Mouse (Mus musculus) forelimb bud, embryonic 11.5 days (tissue): Measurements from ENCODE around the gene Ifnar1.
"Not testable (repeated sequence)": the region's sequence is repeated elsewhere in the genome, so short reads cannot be mapped to it uniquely, and the experiment has no call there.

Source experiments
- DNase-seq: peaks from one replicate; pipeline ENCODE4 v3.0.0-alpha.2; 2012; ENCODE audit warnings: low read depth, low spot score

Gene Ifnar1

GRCm38 (mm10) chr16:91484808-91485700, at the start of gene Ifnar1:
Gene Ifnar1, plus strand, starts transcription at chr16:91485238.
- DNase-seq, result peak; percentile 98

- no peak for DNase-seq
Observed at GRCm38 (mm10) chr16:91438081-91438480, 47.0 kb upstream of the Ifnar1 start.

GRCm38 (mm10) chr16:91438599-91438998, 46.4 kb upstream of the Ifnar1 start:
- DNase-seq, result not testable (repeated sequence)

DNA sequence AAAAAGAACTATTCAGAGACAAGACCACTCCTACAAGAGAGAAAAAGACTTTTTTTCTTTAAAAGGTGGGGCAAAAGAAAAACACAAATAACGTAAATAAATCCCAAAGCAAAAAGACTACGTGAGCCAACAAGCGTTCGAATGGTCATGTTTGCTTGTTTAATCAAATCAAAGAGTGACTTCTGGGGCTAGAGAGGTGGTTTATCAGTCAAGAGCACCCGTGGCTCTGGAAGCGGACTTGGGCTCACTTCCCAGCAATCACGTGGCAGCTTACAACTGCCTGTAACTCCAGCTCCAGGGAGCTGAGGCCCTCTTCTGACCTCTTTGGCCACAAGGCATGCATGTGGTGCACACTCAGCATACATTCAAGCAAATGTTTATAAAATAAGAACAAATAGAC, 43.7 kb upstream of the Ifnar1 start:
- no peak for DNase-seq

GRCm38 (mm10) chr16:91441811-91442240, 43.2 kb upstream of the Ifnar1 start:
- DNase-seq, result no peak

DNA sequence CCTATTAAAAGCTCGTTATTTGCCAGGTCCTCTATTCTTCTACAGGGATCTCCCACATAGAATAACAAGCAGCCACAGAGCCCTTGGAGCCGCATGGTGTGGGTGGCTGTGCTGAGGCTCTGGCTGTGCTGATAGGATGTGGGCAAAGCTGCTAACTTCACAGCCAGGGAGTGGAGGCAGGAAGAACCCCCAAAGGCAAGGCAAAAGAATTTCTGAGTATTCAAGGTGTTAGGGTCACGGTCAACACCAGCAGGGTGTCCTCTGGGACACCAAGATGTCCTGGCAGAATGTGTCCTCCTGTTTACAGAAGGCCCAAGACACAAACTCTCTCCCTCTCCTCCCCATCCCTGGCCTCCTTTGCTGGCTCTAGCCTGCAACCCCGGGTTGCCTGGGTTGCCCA, 42.6 kb upstream of the Ifnar1 start:
- DNase-seq, result no peak

DNA sequence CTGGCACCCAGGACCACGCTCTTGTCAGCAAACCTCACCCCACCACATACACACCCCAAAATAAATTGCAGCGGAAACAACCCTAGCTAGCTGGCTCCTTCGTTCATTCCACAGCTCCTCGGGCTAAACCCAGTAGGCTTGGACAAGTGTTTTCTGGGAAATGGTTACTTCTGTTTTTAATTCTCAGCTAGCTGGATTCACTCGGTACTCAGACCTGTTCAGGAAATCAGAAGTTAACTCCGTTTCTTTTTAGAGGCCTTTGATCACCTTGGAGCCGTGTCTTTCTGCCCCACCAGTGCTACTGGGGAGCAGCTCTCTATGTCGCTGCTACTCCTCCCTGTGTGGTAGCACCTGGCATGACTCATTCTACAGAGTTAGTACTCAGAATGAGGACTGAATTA, 41.8 kb upstream of the Ifnar1 start:
- no peak for DNase-seq

DNA sequence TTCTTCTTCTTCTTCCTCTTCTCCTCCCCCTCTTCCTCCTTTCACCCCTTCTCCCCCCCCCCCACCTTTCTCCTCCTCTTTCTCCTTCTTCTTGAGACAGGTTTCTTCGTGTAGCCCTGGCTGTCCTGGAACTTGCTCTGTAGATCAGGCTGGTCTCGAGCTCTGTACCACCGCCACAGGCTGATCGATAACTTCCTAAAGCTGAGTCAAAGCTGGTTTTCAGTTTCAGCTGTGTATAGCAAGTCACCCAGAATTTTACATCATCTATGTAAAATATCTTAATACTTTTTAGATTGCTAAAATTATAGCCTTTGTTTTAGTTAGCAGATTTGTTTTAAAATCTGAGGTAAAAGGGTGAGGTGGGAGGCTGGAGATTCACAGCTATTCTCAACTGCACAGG, 40.2 kb upstream of the Ifnar1 start:
- no peak for DNase-seq

DNA sequence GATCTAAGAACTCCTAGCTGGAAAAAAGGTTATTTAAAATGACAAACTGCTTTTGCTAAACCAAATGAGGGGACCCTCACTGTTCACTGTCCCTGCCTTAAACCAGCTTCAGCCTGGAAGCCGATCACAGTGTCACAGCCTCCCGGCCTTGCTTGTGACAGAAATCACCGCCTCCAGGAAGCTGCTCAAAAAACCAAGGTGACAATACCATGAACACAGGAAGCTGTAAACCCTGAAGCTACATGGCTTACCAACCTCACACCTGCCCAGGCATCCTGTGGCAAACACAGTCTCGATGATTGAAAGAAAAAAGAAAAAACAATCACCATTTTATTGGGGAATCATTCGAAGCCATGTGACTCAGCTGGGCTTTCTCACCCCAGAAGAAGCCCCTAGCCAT, 39.5 kb upstream of the Ifnar1 start:
- DNase-seq, result no peak

- no peak for DNase-seq
Observed at GRCm38 (mm10) chr16:91446778-91447511, 38.1 kb upstream of the Ifnar1 start.

DNA sequence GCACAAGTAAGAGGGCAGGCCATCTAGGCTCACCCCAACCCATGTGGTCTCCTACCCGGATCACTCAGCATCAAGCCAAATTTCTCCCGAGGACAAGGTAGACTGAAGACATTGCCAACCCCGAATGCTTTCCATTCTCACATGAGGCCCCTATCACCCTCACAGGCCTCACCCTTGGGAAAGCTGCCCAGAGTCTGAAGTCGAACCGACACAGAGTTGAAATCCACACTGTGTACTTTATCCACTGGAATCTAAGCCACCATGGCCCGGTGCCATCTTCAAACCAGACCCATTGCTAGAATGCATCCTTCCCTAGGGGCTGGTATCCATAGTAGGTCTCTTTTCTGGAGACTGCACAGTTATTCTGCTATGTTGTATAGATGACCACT, 37.5 kb upstream of the Ifnar1 start:
- no peak for DNase-seq

DNA sequence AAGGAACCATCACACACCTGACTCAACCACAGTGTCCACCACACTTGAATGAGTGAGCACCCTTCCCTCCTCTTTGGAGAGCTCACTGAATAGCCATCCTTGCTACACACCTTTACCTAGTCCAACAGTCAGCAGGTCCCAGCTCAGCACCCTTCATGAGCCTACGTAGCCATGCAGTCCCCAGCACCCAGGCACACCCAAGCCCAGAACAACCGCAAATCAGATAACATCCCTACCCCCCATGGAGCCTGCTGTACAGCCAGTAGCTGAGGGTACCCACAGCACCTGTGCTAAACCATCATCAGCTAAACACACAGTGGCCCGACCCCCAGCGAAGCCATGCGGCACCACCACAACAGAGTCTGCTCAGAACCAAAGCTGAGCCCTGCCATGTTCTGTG, 37.0 kb upstream of the Ifnar1 start:
- no peak for DNase-seq

DNA sequence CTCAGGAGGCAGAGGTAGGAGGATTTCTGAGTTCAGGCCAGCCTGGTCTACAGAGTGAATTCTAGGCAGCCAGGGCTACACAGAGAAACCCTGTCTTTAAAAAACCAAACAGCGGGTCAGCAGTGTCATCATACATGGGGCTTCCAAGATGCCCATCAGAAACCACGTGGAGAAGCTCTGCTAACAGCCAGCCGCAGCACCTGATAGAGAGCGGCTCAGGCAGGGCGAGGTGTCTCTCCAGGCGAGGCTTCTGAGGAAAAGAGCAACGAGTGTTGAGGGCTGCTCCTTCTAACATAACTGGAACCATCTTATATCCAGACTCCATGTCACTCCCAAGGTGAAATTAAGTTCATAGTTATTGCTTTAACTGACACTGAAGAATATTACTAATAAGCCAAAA, 36.1 kb upstream of the Ifnar1 start:
- no peak for DNase-seq

GRCm38 (mm10) chr16:91450137-91451064, 34.6 kb upstream of the Ifnar1 start:
- DNase-seq, result no peak

GRCm38 (mm10) chr16:91451949-91452348, 33.1 kb upstream of the Ifnar1 start:
- DNase-seq, result no peak

DNA sequence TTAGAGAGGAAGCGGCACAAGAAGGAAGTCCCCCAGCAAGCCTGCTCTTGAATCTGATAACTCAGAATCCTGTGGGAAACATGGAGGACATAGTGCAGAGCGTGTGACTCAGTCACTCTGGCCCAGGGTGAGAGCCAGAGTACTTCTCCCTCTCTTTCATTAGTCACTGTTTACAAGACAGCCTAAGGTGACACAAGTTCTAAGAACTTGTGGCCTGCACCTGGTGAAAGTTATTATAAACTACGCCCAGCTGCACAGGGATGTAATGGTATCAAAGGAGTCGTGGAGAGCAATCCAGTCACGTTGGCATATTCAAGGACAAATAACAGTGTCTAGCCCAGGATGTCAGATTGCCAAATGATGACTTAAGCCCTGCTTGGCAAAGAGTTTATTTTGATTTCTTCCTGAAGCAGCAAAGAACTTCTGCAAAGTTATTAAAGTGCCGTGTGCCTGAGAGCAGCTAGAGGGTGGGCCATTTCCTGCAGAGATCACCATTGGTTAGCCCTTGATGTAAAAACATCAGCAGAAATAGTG, 32.6 kb upstream of the Ifnar1 start:
- DNase-seq, result no peak

DNA sequence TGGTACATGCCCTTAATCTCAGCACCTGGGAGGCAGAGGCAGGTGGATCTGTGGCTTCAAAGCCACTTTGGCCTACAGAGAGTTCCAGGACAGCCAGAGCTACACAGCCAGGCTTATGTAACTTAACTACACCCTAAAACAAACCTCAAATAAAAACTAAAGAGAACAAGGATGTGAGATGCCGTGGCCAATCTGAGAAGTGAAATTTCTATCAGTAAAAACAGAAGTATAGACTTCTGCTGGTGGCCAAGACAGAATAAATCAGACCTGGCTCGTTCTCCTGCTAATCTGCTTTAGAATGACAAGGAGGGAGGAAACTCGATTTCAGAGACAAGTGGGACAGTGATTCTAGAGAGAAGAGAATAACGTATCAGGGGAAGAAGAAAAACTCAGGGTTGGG, 29.2 kb upstream of the Ifnar1 start:
- no peak for DNase-seq

DNA sequence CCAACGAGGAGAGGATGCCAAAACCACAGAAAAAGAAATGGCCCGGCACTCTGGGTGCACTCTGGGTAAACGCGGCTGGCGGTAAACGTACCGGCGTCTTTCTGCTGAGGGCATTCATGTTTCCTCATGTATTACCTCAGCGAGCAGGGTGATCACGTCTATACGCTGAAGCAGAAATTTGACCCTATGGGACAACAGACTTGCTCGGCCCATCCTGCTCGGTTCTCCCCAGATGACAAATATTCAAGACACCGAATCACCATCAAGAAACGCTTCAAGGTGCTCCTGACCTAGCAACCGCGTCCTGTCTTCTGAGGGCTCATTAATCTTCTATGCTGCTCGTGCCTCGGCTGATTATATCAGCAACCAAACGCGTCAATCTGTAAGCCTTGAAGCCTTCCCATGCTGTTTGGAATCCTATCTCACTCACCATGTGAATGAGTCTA, 26.7 kb upstream of the Ifnar1 start:
- no peak for DNase-seq

GRCm38 (mm10) chr16:91458976-91459375, 26.1 kb upstream of the Ifnar1 start:
- no peak for DNase-seq

GRCm38 (mm10) chr16:91459396-91459795, 25.6 kb upstream of the Ifnar1 start:
- DNase-seq, result no peak

- no peak for DNase-seq
Observed at GRCm38 (mm10) chr16:91459841-91460370, 25.1 kb upstream of the Ifnar1 start.
